Mouse (Mus musculus) splenic B cell, adult 2 months (primary cell): ENCODE data around the gene Nfkbil1.
A peak's percentile ranks its signal among the peaks of the same experiment; 100 is the strongest.

ENCODE experiments used
- DNase-seq: peaks from one replicate; pipeline ENCODE4 v3.0.0-alpha.2; 2011; ENCODE audit warnings: low read depth, low spot score
- H3K27me3 ChIP-seq: 2 replicates; pipeline ENCODE4 v1.6.1; 2012; ENCODE audit warnings: mild to moderate bottlenecking, low read length, moderate library complexity, mixed read lengths; ENCODE audit not compliant: control insufficient read depth, poor library complexity, insufficient read depth, severe bottlenecking
- H3K36me3 ChIP-seq: 2 replicates; pipeline ENCODE4 v1.6.1; 2012; ENCODE audit warnings: mild to moderate bottlenecking, low read length, moderate library complexity, mixed read lengths; ENCODE audit not compliant: control insufficient read depth, poor library complexity, insufficient read depth, severe bottlenecking

Nfkbil1 gene

GRCm38 (mm10) chr17:35235614-35236389 is at the start of gene Nfkbil1:
Gene Nfkbil1 (minus strand): TSS chr17:35235792.
- DNase-seq = peak; percentile 95
- H3K36me3 ChIP-seq = peaks cover 2% of the 10 kb centered on the region
- H3K27me3 ChIP-seq = no peaks in the 10 kb centered on the region

- H3K27me3 ChIP-seq = no peaks in the 10 kb centered on the region; the same call in 1 of the 2 replicates
- no peaks in the 10 kb centered on the region for H3K36me3 ChIP-seq
- no peak for DNase-seq
Observed at GRCm38 (mm10) chr17:35280276-35280675, 44.7 kb upstream of the Nfkbil1 start.

- Histone ChIP-seq H3K36me3 (no peaks in the 10 kb centered on the region), H3K27me3 (no peaks in the 10 kb centered on the region; the same call in 1 of the 2 replicates)
- DNase-seq = no peak
Observed at GRCm38 (mm10) chr17:35278957-35279688, 43.5 kb upstream of the Nfkbil1 start.

- Histone ChIP-seq H3K36me3 (no peaks in the 10 kb centered on the region), H3K27me3 (no peaks in the 10 kb centered on the region; the same call in 1 of the 2 replicates)
- DNase-seq = no peak
Observed at GRCm38 (mm10) chr17:35278049-35278448, 42.5 kb upstream of the Nfkbil1 start.

- DNase-seq = no peak
- Histone ChIP-seq H3K36me3 (no peaks in the 10 kb centered on the region), H3K27me3 (no peaks in the 10 kb centered on the region; the same call in 1 of the 2 replicates)
Observed at GRCm38 (mm10) chr17:35276304-35276864, 40.8 kb upstream of the Nfkbil1 start.

- DNase-seq = peak; percentile 83
- no peaks in the 10 kb centered on the region; the same call in 1 of the 2 replicates for H3K27me3 ChIP-seq
- no peaks in the 10 kb centered on the region for H3K36me3 ChIP-seq
Observed at GRCm38 (mm10) chr17:35274770-35275169, 39.2 kb upstream of the Nfkbil1 start.

- Histone ChIP-seq H3K36me3 (0 out of 2 replicates have a peak, but pooled peaks cover 3% of the 10 kb centered on the region), H3K27me3 (no peaks in the 10 kb centered on the region; the same call in 1 of the 2 replicates)
- DNase-seq = no peak
Observed at GRCm38 (mm10) chr17:35272249-35272648, 36.7 kb upstream of the Nfkbil1 start.

GRCm38 (mm10) chr17:35269653-35270347 is 34.2 kb upstream of the Nfkbil1 start:
- peak; percentile 75 for DNase-seq
- Histone ChIP-seq H3K27me3 (no peaks in the 10 kb centered on the region), H3K36me3 (peaks cover 11% of the 10 kb centered on the region)

GRCm38 (mm10) chr17:35267399-35268086 is 32.0 kb upstream of the Nfkbil1 start:
- no peak for DNase-seq
- peaks cover 13% of the 10 kb centered on the region for H3K36me3 ChIP-seq
- no peaks in the 10 kb centered on the region for H3K27me3 ChIP-seq

- Histone ChIP-seq H3K36me3 (peaks cover 13% of the 10 kb centered on the region), H3K27me3 (no peaks in the 10 kb centered on the region)
- DNase-seq = peak; percentile 42
Observed at GRCm38 (mm10) chr17:35263523-35263883, 27.9 kb upstream of the Nfkbil1 start.

GRCm38 (mm10) chr17:35262664-35263522 is 27.3 kb upstream of the Nfkbil1 start, which contains the start of gene H2-D1:
Gene H2-D1 (plus strand): TSS chr17:35262730.
- peaks cover 13% of the 10 kb centered on the region for H3K36me3 ChIP-seq
- DNase-seq = peak; percentile 99
- H3K27me3 ChIP-seq = no peaks in the 10 kb centered on the region

- DNase-seq = no peak
- Histone ChIP-seq H3K36me3 (peaks cover 10% of the 10 kb centered on the region), H3K27me3 (no peaks in the 10 kb centered on the region)
Observed at GRCm38 (mm10) chr17:35261651-35262050, 26.1 kb upstream of the Nfkbil1 start.

GRCm38 (mm10) chr17:35259621-35260020 is 24.0 kb upstream of the Nfkbil1 start:
- no peak for DNase-seq
- peaks cover 3% of the 10 kb centered on the region; the same call in 1 of the 2 replicates for H3K36me3 ChIP-seq
- no peaks in the 10 kb centered on the region for H3K27me3 ChIP-seq
